Mouse (Mus musculus): ENCODE data around the gene Zbed3.

DNA sequence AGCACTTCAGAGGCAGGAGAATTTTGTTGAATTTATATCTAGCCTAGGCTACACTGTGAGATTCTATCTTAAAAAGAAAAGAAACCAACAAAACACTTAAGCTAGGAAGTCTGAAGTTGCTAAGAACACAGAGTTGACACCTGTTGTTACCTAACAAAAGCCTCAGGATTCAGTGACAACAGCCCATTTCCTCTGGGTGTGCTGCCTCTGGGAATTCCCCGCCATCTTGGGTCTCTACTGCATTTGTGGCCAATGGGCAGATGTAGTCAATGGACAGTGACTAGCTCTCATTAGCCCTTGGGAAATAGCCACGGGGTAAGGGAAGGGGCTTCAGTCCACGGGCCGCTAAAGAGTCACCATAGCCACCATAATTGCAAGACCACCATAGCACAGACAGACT lies 31.4 kb upstream of the Zbed3 start:
- TF ChIP-seq CTCF (IDR thresholded peaks at IDR 0.05; ENCODE audit: borderline replicate concordance, insufficient read depth, low read depth, low read length): no peak
- no peak for TF ChIP-seq POLR2A (IDR thresholded peaks at IDR 0.05; ENCODE audit: borderline replicate concordance, insufficient read depth, low read length)

Measured in cerebellum, adult 2 months (tissue).